Mouse (Mus musculus) stomach, embryonic 14.5 days (tissue): Measurements from ENCODE around the gene Srf. TPM values are rescaled to one million over a fixed set of nuclear protein-coding genes. Genes with fewer than 3 reads are reported as not detected.
A peak's percentile ranks its signal among the peaks of the same experiment; 100 is the strongest.

Experiments used
- ATAC-seq: fragments of 200-750 bp; cut with Nextera tagmentation; 2 replicates; pipeline ENCODE4 v1.8.0; 2017; ENCODE audit warnings: low read depth, moderate TSS enrichment; ENCODE audit not compliant: insufficient number of reproducible peaks, insufficient read depth, low FRiP score
- H3K27ac ChIP-seq: fragments of 300-500 bp; sonication (generic); 2 replicates; pipeline ENCODE4 v1.5.1; 2014; ENCODE audit warnings: mild to moderate bottlenecking, low read length, moderate library complexity, mixed read lengths
- H3K27me3 ChIP-seq: fragments of 300-500 bp; sonication (generic); 2 replicates; pipeline ENCODE4 v1.6.1; 2014; ENCODE audit warnings: low read length, control low read depth, mixed read lengths; ENCODE audit not compliant: control insufficient read depth, insufficient read depth
- H3K36me3 ChIP-seq: fragments of 300-500 bp; sonication (generic); 2 replicates; pipeline ENCODE4 v1.6.1; 2014; ENCODE audit warnings: mild to moderate bottlenecking, control low read depth, low read length, moderate library complexity, mixed read lengths; ENCODE audit not compliant: control insufficient read depth, insufficient read depth
- H3K4me1 ChIP-seq: fragments of 300-500 bp; sonication (generic); 2 replicates; pipeline ENCODE4 v1.6.1; 2014; ENCODE audit warnings: low read length, control low read depth, mixed read lengths; ENCODE audit not compliant: control insufficient read depth, insufficient read depth
- H3K4me2 ChIP-seq: fragments of 300-500 bp; sonication (generic); replicated peaks from 2 replicates; pipeline ENCODE4 v1.6.1; 2014; ENCODE audit warnings: low read depth, low read length, control low read depth
- H3K4me3 ChIP-seq: fragments of 300-500 bp; sonication (generic); 2 replicates; pipeline ENCODE4 v1.5.1; 2014; ENCODE audit warnings: low read depth, low read length, control low read depth
- H3K9ac ChIP-seq: fragments of 300-500 bp; sonication (generic); replicated peaks from 2 replicates; pipeline ENCODE4 v1.6.1; 2014; ENCODE audit warnings: low read depth, mild to moderate bottlenecking, control low read depth, low read length, moderate library complexity, mixed read lengths
- H3K9me3 ChIP-seq: fragments of 300-500 bp; sonication (generic); 2 replicates; pipeline ENCODE4 v1.6.1; 2016; ENCODE audit warnings: low read depth, low read length, control low read depth; ENCODE audit not compliant: control insufficient read depth
- WGBS: fragments of 180-500 bp; shearing (Covaris S2); extraction: QIAGEN DNeasy Blood & Tissue Kit; methylation state at CpG from one replicate; pipeline ENCODE4 v1.1.7; 2014; 5-methylcytosine and 5-hydroxymethylcytosine counted together
- polyA plus RNA-seq: library from polyadenylated mRNA; unstranded; fragments of >200 nt; fragmentation: Nextera tagmentation; extraction: Ambion mirVana; gene quantifications from 2 replicates; pipeline ENCODE4 v1.2.1, GENCODE M21; 2014

Srf gene
- polyA plus RNA-seq, 1 experiment from 2014 or later: 15.7 TPM

DNA sequence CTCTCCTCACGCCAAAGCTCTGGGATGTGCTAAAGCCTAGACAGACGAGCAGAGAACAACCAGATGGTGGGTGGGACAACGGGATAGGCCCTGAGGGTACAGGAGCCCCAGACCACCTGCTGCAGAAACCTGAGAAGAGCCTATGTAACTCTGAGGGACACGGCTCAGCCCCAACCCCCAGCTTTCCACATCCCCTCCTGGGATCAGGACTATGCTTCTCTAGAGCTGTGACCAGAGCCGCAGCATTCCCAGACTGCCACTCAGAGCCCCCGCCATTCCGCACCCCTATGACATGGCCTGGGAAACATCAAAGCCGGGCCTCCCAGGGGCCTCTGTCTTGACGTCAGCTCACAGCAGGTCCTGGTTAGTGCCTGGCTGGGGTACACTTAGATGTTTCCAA, 38.6 kb upstream of the Srf start:
- Histone ChIP-seq H3K9ac (no peak overlapping the region), H3K4me1 (0 out of 2 replicates have a peak, but pooled peaks cover 8% of the 10 kb centered on the region), H3K4me3 (no peak overlapping the region), H3K9me3 (no peaks in the 10 kb centered on the region), H3K36me3 (peaks cover 14% of the 10 kb centered on the region), H3K4me2 (no peak overlapping the region), H3K27ac (peak overlapping the region; percentile 66; the same call in 1 of the 2 replicates), H3K27me3 (no peaks in the 10 kb centered on the region)
- WGBS: 27% methylated on average over 9 of the region's 9 CpGs
- peak; percentile 43; the same call in 1 of the 2 replicates for ATAC-seq

DNA sequence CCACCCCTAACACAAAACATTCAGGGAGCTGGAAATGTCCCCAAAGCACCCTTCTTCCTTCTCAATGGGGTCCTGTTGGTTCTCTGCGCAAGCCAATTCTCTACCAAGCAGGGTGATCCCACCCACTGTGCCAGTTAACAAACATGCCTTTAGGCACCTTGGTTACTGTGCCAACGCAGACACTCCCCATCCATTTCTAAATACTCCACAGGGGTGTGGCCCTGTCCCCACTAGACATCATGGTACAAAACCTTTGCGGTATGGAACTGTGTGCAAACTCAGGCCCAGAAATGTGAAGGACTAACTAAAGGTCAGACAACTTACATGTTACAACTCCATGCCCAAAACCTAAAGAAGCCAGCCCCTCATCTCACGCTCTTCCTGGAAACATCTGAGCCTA, 37.1 kb upstream of the Srf start:
- Histone ChIP-seq H3K27me3 (no peaks in the 10 kb centered on the region), H3K9me3 (no peaks in the 10 kb centered on the region), H3K4me1 (0 out of 2 replicates have a peak, but pooled peaks cover 8% of the 10 kb centered on the region), H3K4me3 (no peak overlapping the region), H3K36me3 (peaks cover 20% of the 10 kb centered on the region), H3K4me2 (no peak overlapping the region), H3K27ac (no peak overlapping the region), H3K9ac (no peak overlapping the region)
- no peak for ATAC-seq
- 80% methylated on average over 4 of the region's 4 CpGs for WGBS

DNA sequence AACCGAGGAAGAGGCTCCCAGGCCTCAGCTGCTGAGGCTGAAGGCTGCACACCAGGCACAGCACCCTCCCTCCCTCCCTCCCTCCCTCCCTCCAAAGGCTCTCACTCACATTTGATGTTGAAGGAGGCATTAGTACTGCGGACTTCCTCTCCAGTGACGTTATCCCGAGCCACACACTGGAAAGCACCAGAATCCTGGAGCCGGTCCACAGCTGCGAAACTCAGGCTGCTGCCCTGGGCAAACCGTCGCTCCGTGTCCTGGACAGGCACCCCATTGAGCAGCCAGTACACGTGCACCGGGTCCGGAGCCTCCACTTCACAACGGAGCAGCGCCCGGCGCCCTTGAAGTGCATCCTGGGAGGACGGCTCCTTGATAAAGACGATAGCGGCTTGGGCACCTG, 35.4 kb upstream of the Srf start:
- Histone ChIP-seq H3K4me2 (no peak overlapping the region), H3K9me3 (no peaks in the 10 kb centered on the region), H3K27me3 (no peaks in the 10 kb centered on the region), H3K36me3 (peaks cover 34% of the 10 kb centered on the region), H3K4me3 (no peak overlapping the region), H3K27ac (no peak overlapping the region; the same call in 1 of the 2 replicates), H3K9ac (no peak overlapping the region), H3K4me1 (0 out of 2 replicates have a peak, but pooled peaks cover 8% of the 10 kb centered on the region)
- no peak for ATAC-seq
- 81% methylated on average over 19 of the region's 19 CpGs for WGBS

DNA sequence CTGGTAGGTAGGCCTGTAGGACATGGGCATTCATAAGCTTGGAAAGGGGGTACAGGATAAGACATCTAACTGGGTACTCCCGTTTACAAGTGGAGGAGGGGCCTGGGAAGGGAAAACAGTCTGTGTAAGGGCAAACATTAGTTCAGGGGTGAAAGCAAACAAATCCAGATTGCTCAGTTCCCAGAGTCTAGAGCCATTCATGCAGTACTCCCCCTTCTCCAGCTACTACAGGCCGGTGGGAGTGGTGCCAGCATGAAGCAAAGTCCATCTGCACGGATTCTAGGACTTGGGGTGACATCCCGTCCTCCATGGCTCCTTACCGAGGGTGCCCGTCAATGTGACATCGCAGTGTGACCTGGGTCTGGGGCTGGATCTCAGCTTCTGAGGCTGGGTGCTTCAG, 34.5 kb upstream of the Srf start:
- Histone ChIP-seq H3K4me2 (no peak overlapping the region), H3K9ac (no peak overlapping the region), H3K4me1 (0 out of 2 replicates have a peak, but pooled peaks cover 8% of the 10 kb centered on the region), H3K36me3 (peaks cover 40% of the 10 kb centered on the region), H3K9me3 (no peaks in the 10 kb centered on the region), H3K27ac (peak overlapping the region; percentile 62; the same call in 1 of the 2 replicates), H3K4me3 (no peak overlapping the region), H3K27me3 (no peaks in the 10 kb centered on the region)
- 60% methylated on average over 7 of the region's 7 CpGs for WGBS
- ATAC-seq: peak; percentile 68

GRCm38 (mm10) chr17:46589635-46590314, 33.8 kb upstream of the Srf start:
- H3K27ac ChIP-seq: peak overlapping the region; percentile 62; the same call in 1 of the 2 replicates
- peaks cover 40% of the 10 kb centered on the region for H3K36me3 ChIP-seq
- H3K4me1 ChIP-seq: 0 out of 2 replicates have a peak, but pooled peaks cover 8% of the 10 kb centered on the region
- no peak overlapping the region for H3K4me2 ChIP-seq
- no peak for ATAC-seq
- H3K9me3 ChIP-seq: no peaks in the 10 kb centered on the region
- H3K4me3 ChIP-seq: no peak overlapping the region
- H3K27me3 ChIP-seq: no peaks in the 10 kb centered on the region
- no peak overlapping the region for H3K9ac ChIP-seq
- WGBS: 88% methylated on average over 16 of the region's 16 CpGs

GRCm38 (mm10) chr17:46588913-46589312, 32.9 kb upstream of the Srf start:
- Histone ChIP-seq H3K4me2 (no peak overlapping the region), H3K27me3 (no peaks in the 10 kb centered on the region), H3K27ac (no peak overlapping the region), H3K9ac (no peak overlapping the region), H3K36me3 (peaks cover 40% of the 10 kb centered on the region), H3K4me3 (no peak overlapping the region), H3K4me1 (0 out of 2 replicates have a peak, but pooled peaks cover 8% of the 10 kb centered on the region), H3K9me3 (no peaks in the 10 kb centered on the region)
- no peak for ATAC-seq
- 92% methylated on average over 6 of the region's 6 CpGs for WGBS

DNA sequence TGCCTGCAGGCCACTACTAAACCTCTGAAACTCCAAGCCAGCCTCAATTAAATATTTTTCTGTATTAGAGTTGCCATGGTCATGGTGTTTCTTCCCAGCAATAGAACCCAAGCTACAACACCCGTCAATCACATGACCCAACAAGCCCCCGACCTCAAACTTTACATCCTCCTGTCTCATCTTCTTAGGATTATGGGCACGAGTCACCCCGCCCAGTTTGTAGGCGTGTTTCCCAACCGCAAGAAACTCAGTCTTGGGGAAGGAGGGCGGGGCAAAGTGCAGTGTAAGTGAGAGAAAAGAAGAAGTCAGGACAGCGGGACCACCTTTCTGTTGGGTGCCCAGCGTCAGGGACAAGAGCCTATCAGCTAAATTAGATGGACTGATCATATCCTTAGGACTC, 32.2 kb upstream of the Srf start:
- no peak overlapping the region for H3K4me3 ChIP-seq
- H3K27me3 ChIP-seq: no peaks in the 10 kb centered on the region
- H3K4me1 ChIP-seq: 0 out of 2 replicates have a peak, but pooled peaks cover 1% of the 10 kb centered on the region
- peaks cover 40% of the 10 kb centered on the region for H3K36me3 ChIP-seq
- H3K27ac ChIP-seq: no peak overlapping the region
- ATAC-seq: no peak
- no peaks in the 10 kb centered on the region for H3K9me3 ChIP-seq
- WGBS: 83% methylated on average over 9 of the region's 9 CpGs
- no peak overlapping the region for H3K9ac ChIP-seq
- H3K4me2 ChIP-seq: no peak overlapping the region

- no peak overlapping the region for H3K4me2 ChIP-seq
- no peaks in the 10 kb centered on the region for H3K9me3 ChIP-seq
- H3K9ac ChIP-seq: no peak overlapping the region
- ATAC-seq: no peak
- 89% methylated on average over 8 of the region's 8 CpGs for WGBS
- H3K27me3 ChIP-seq: no peaks in the 10 kb centered on the region
- H3K36me3 ChIP-seq: peaks cover 53% of the 10 kb centered on the region
- no peaks in the 10 kb centered on the region for H3K4me1 ChIP-seq
- no peak overlapping the region for H3K27ac ChIP-seq
- no peak overlapping the region for H3K4me3 ChIP-seq
These were observed 30.4 kb upstream of the Srf start for GRCm38 (mm10) chr17:46586327-46586726.
